Mouse (Mus musculus): ENCODE measurements around the gene Asgr1. TPM values are rescaled to one million over a fixed set of nuclear protein-coding genes. Genes with fewer than 3 reads are reported as not detected.

The Asgr1 gene
- not detected in 4 replicates for total RNA-seq (2023)

DNA sequence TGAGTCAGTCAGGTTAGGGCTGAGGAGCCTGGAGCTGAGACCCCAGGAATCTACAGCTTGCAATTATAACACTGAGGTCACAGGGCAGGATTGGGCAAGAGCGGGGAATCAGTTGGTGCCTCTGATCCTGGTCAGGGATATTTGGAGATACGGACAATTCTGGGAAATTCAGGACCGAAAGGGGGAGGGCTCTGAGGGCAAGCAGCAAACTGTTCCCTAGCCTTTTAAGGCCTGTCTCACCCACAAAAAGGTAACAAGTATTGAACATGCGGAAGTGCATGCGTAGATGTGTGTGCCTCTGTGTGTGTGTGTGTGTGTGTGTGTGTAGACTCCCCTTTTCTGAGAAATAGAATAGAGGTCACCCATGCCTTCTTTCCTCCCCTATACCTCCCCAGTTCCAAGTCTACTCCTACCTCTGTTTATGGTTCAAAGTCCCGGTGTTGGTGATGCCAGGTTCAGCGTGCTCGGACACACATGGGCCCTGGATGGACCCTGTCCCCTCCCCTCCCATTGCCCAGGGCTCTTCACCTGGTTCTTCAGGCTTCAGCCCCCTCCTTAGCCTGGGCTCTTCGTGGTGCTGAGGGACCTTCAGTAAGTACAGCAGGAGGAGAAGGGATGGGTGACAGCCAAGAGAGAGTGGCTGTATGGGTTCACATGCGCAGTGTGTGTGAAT is at the start of gene Asgr1:
Gene Asgr1, plus strand, starts transcription at position 188 of the 673 bp plus-strand sequence.

DNA sequence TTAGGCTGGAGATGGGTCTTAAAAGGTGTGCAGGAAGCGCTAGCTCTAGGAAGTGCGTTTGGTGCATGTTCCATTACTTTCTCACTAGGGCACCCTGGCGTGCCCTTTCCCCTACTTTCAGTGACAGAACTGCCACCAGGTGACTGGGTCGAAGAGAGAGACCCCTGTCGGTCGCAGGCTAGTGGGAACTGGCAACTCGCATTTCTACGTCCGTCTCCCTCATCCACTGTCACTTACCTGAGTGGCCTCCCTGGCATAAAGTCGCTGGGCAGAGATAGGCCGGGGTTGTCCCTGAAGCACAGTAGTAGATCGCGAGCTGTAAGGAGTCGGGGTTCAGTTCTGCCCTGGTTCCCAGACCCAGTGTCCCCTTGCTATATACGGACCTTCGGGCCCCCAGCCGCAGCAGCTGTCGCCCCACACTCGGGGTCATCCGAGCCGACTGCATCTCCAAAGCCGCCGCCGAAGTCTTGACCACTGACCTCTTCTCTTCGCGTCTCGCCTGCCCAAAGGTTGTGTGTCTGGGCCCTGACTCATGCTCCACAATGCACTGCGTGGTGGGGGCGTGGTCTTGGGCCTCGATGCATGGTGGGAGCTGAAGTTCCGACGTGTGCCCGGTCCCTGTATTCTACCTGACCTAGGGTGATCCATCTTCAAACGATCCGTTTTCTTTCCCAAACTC is 38.9 kb upstream of the Asgr1 start, which contains the start of gene Acadvl:
Gene Acadvl, minus strand, starts transcription at position 532 of the 679 bp plus-strand sequence.

DNA sequence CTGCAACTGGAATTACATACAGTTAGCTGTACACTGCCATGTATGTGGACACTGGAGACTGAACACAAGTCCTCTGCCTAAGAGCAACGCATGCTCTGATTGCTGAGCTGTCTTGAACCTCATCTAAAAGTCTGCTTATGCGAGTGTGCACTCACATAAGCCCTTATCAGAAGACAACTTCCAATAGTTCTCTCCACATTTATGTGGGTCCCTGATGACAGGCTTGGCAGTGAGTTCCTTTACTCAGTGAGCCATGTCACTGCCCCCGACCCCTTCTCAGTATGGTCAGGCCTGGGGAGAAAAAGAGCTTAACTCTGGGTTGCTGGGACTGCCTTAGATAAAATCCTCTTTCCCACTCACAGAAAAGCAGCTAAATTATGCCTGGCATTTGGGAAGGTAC is 37.2 kb upstream of the Asgr1 start, which contains the start of gene Dlg4:
Gene Dlg4, plus strand, starts transcription at position 274 of the 400 bp plus-strand sequence.

DNA sequence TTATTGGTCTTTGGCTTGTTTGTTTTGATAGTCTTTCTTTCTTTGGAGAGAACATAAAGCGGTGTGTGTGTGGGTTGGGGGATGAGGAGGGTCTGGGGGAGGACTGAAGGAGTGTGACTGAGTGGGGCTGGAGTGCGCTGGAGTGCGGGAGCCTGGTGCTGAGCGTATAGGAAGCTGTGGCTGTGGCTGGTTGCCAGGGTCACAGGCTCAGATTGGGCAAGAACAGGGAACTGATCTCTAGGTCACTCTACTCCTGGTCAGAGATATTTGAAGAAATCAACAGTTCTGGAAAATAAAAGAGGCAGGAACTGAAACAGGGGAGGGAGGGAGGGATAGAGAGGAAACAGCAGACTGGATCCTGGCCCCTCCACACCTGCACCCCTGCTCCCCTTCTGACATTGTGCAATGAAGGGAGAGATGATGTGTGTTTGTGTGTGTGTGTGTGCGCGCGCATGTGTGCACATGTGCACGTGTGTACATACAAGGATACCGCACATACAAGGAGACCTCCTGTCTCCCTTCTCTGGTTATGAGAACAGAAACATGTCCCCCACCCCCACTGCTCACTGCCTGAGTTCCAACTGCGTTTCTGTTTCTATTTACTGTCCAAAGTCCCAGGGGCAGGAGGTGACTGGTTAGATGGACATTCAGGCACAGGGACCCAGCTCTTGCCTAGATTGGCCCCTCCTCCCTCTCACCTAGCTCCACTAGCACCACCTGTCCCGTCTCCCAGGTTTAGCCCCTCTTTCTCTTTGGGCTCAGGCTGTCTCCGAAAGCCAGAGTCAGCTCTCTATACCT is 38.3 kb downstream of the Asgr1 start, which contains the start of gene Asgr2:
Gene Asgr2, plus strand, starts transcription at position 659 of the 798 bp plus-strand sequence.

Other genes with a start within 250 kb of the Asgr1 start
- 0.30 TPM in 1 of 4 replicates, not detected in the others for gene Tmem102, start 248.5 kb upstream of the Asgr1 start, total RNA-seq (2023)
- gene Gm39566, start 238.8 kb upstream of the Asgr1 start, total RNA-seq (2023): not detected in 4 replicates
- not detected in 4 replicates for gene Spem2, start 235.6 kb upstream of the Asgr1 start, total RNA-seq (2023)
- gene Spem1, start 231.9 kb upstream of the Asgr1 start, total RNA-seq (2023): not detected in 4 replicates
- gene Nlgn2, start 216.3 kb upstream of the Asgr1 start, total RNA-seq (2023): 0.27 to 1.5 TPM (median 0.32 TPM) in 4 replicates
- gene Tmem256, start 215.6 kb upstream of the Asgr1 start, total RNA-seq (2023): 29.5 to 37.7 TPM (median 32.6 TPM) in 4 replicates
- 9.9 to 12.6 TPM (median 11.5 TPM) in 4 replicates for gene Plscr3, start 207.7 kb upstream of the Asgr1 start, total RNA-seq (2023)
- gene Tnk1, start 195.4 kb upstream of the Asgr1 start, total RNA-seq (2023): not detected in 4 replicates
- not detected in 4 replicates for gene Tmem95, start 176.1 kb upstream of the Asgr1 start, total RNA-seq (2023)
- 1.3 to 2.6 TPM (median 2.3 TPM) in 4 replicates for gene Kctd11, start 172.7 kb upstream of the Asgr1 start, total RNA-seq (2023)
- 473 to 501 TPM (median 485 TPM) in 4 replicates for gene Acap1, start 158.5 kb upstream of the Asgr1 start, total RNA-seq (2023)
- gene 2810408A11Rik, start 153.1 kb upstream of the Asgr1 start, total RNA-seq (2023): 1.2 to 3.5 TPM (median 2.0 TPM) in 4 replicates
- 51.5 to 76.4 TPM (median 73.4 TPM) in 4 replicates for gene Neurl4, start 153.0 kb upstream of the Asgr1 start, total RNA-seq (2023)
- gene Gps2, start 140.2 kb upstream of the Asgr1 start, total RNA-seq (2023): 144 to 150 TPM (median 147 TPM) in 4 replicates
- 337 to 380 TPM (median 350 TPM) in 4 replicates for gene Eif5a, start 132.1 kb upstream of the Asgr1 start, total RNA-seq (2023)
- not detected in 4 replicates for gene Ybx2, start 118.3 kb upstream of the Asgr1 start, total RNA-seq (2023)
- gene Slc2a4, start 105.9 kb upstream of the Asgr1 start, total RNA-seq (2023): not detected in 4 replicates
- gene Cldn7, start 89.3 kb upstream of the Asgr1 start, total RNA-seq (2023): not detected in 4 replicates
- gene Ctdnep1, start 72.9 kb upstream of the Asgr1 start, total RNA-seq (2023): 87.5 to 123 TPM (median 99.1 TPM) in 4 replicates
- gene Elp5, start 71.6 kb upstream of the Asgr1 start, total RNA-seq (2023): 49.4 to 55.9 TPM (median 52.5 TPM) in 4 replicates
- gene Gabarap, start 62.9 kb upstream of the Asgr1 start, total RNA-seq (2023): 285 to 331 TPM (median 318 TPM) in 4 replicates
- gene Phf23, start 58.3 kb upstream of the Asgr1 start, total RNA-seq (2023): 48.3 to 52.7 TPM (median 51.4 TPM) in 4 replicates
- 51.2 to 61.3 TPM (median 58.7 TPM) in 4 replicates for gene Dvl2, start 53.5 kb upstream of the Asgr1 start, total RNA-seq (2023)
- 44.6 to 55.5 TPM (median 48.8 TPM) in 4 replicates for gene Acadvl, start 38.7 kb upstream of the Asgr1 start, total RNA-seq (2023)
- 3.9 to 7.2 TPM (median 4.3 TPM) in 4 replicates for gene Dlg4, start 37.1 kb upstream of the Asgr1 start, total RNA-seq (2023)
- gene Asgr2, start 38.6 kb downstream of the Asgr1 start, total RNA-seq (2023): not detected in 4 replicates
- gene Mgl2, start 76.2 kb downstream of the Asgr1 start, total RNA-seq (2023): not detected in 4 replicates
- gene Clec10a, start 102.1 kb downstream of the Asgr1 start, total RNA-seq (2023): not detected in 4 replicates
- not detected in 4 replicates for gene Slc16a11, start 158.7 kb downstream of the Asgr1 start, total RNA-seq (2023)
- 2.3 to 6.7 TPM (median 2.5 TPM) in 4 replicates for gene Slc16a13, start 167.0 kb downstream of the Asgr1 start, total RNA-seq (2023)
- 0.38 to 0.97 TPM (median 0.72 TPM) in 3 of 4 replicates, not detected in the other for gene Bcl6b, start 175.7 kb downstream of the Asgr1 start, total RNA-seq (2023)
- gene 0610010K14Rik, start 183.8 kb downstream of the Asgr1 start, total RNA-seq (2023): 58.0 to 66.5 TPM (median 65.5 TPM) in 4 replicates
- gene Gm21988, start 185.7 kb downstream of the Asgr1 start, total RNA-seq (2023): 1.9 to 7.8 TPM (median 4.1 TPM) in 4 replicates
- gene Rnasek, start 185.8 kb downstream of the Asgr1 start, total RNA-seq (2023): 56.1 to 99.7 TPM (median 83.1 TPM) in 4 replicates
- 0.18 to 0.31 TPM (median 0.26 TPM) in 3 of 4 replicates, not detected in the other for gene Alox12, start 201.3 kb downstream of the Asgr1 start, total RNA-seq (2023)